Mouse (Mus musculus): ENCODE results near the gene Papolg.

The Papolg gene

GRCm38 (mm10) chr11:23895060-23895426 is at the start of gene Papolg:
Papolg (minus strand) TSS chr11:23895253.
- WGBS = under 1% methylated on average over 21 of the region's 21 CpGs

- 24% methylated on average over 8 of the region's 8 CpGs for WGBS
Observed at GRCm38 (mm10) chr11:23928146-23928545, 33.1 kb upstream of the Papolg start.

GRCm38 (mm10) chr11:23927643-23928042 is 32.6 kb upstream of the Papolg start:
- WGBS = 32% methylated on average over 8 of the region's 8 CpGs

- 73% methylated on average over 2 of the region's 2 CpGs for WGBS
Observed at GRCm38 (mm10) chr11:23913824-23914223, 18.8 kb upstream of the Papolg start.

GRCm38 (mm10) chr11:23903909-23904308 is 8.9 kb upstream of the Papolg start:
- WGBS = 78% methylated on average over 1 of the region's 1 CpGs

- under 1% methylated on average over 48 of the region's 48 CpGs for whole genome bisulfite sequencing
Observed at GRCm38 (mm10) chr11:23894141-23895059, 653 bp downstream of the Papolg start.

- 88% methylated on average over 2 of the region's 2 CpGs for WGBS
Observed at GRCm38 (mm10) chr11:23864326-23864725, 30.7 kb downstream of the Papolg start.

GRCm38 (mm10) chr11:23856723-23857112 is 38.3 kb downstream of the Papolg start:
- WGBS = 75% methylated on average over 4 of the region's 4 CpGs

GRCm38 (mm10) chr11:23856054-23856722 is 38.9 kb downstream of the Papolg start:
- WGBS = 86% methylated on average over 7 of the region's 7 CpGs

GRCm38 (mm10) chr11:23855182-23855802 is 39.8 kb downstream of the Papolg start:
- 21% methylated on average over 3 of the region's 3 CpGs for WGBS

- WGBS = 72% methylated on average over 5 of the region's 5 CpGs
Observed at GRCm38 (mm10) chr11:23853306-23853705, 41.7 kb downstream of the Papolg start.

- WGBS = 62% methylated on average over 22 of the region's 22 CpGs
Observed at GRCm38 (mm10) chr11:23846016-23846815, 48.8 kb downstream of the Papolg start.

GRCm38 (mm10) chr11:23823244-23823643 is 71.8 kb downstream of the Papolg start:
- 75% methylated on average over 3 of the region's 3 CpGs for WGBS

GRCm38 (mm10) chr11:23821652-23822051 is 73.4 kb downstream of the Papolg start:
- 88% methylated on average over 2 of the region's 2 CpGs for WGBS

- WGBS = 66% methylated on average over 2 of the region's 2 CpGs
Observed at GRCm38 (mm10) chr11:23820977-23821376, 74.1 kb downstream of the Papolg start.

- 74% methylated on average over 1 of the region's 1 CpGs for WGBS
Observed at GRCm38 (mm10) chr11:23818745-23819144, 76.3 kb downstream of the Papolg start.

Measured in cerebral cortex, adult 2 months (tissue).